Mouse (Mus musculus): ENCODE results near the gene Wdr90. TPM values are rescaled to one million over a fixed set of nuclear protein-coding genes. Genes with fewer than 3 reads are reported as not detected.

The Wdr90 gene
- polyA plus RNA-seq, 1 experiment from 2014 or later = 25.7 TPM

DNA sequence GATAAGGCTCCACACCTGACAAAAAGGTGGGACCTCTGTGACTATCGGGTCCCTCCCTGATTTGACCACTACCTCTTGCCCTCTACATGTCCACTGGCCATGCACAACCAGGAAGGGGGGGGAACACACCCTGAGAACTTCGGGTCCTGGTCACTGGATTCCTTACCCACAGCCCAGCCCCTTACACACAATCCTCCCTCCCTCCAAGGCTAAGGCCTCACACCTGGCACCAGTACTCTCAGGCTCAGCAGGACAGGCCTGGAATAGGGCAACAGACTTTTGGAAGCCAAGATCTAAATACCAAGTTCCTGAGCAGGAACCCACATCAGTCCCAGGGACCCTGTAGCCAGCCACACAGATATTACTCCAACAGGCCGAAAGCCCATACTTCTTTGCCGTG is 22.4 kb downstream of the Wdr90 start:
- Histone ChIP-seq H3K4me3 (ENCODE audit: low read depth, low read length) (no peak overlapping the region), H3K27ac (ENCODE audit: low read depth, low read length) (no peak overlapping the region), H3K36me3 (ENCODE audit: control insufficient read depth, insufficient read depth, low read length) (peaks cover 40% of the 10 kb centered on the region), H3K27me3 (replicated peaks; ENCODE audit: control insufficient read depth, insufficient read depth, low read length) (no peaks in the 10 kb centered on the region), H3K9me3 (ENCODE audit: control insufficient read depth, low read length) (no peaks in the 10 kb centered on the region), H3K4me1 (replicated peaks; ENCODE audit: control insufficient read depth, insufficient read depth, low read length) (peaks cover 44% of the 10 kb centered on the region), H3K4me2 (no peak overlapping the region), H3K9ac (ENCODE audit: low read depth, low read length) (no peak overlapping the region)
- 83% methylated on average over 4 of the region's 4 CpGs for WGBS
- ATAC-seq (replicated peaks; ENCODE audit: low FRiP score) = no peak
- no peak for DNase-seq (ENCODE audit: low spot score)

GRCm38 (mm10) chr17:25837533-25837932 is 23.8 kb downstream of the Wdr90 start:
- 59% methylated on average over 3 of the region's 3 CpGs for WGBS
- no peak for ATAC-seq (replicated peaks; ENCODE audit: low FRiP score)
- no peak overlapping the region; the same call in 1 of the 2 replicates for H3K4me3 ChIP-seq (ENCODE audit: low read depth, low read length)
- no peak overlapping the region for H3K27ac ChIP-seq (ENCODE audit: low read depth, low read length)
- H3K9ac ChIP-seq (ENCODE audit: low read depth, low read length) = peak overlapping the region; percentile 11; the same call in 1 of the 2 replicates
- H3K4me2 ChIP-seq = peak overlapping the region; percentile 77
- no peaks in the 10 kb centered on the region for H3K27me3 ChIP-seq (replicated peaks; ENCODE audit: control insufficient read depth, insufficient read depth, low read length)
- peaks cover 40% of the 10 kb centered on the region for H3K36me3 ChIP-seq (ENCODE audit: control insufficient read depth, insufficient read depth, low read length)
- DNase-seq (ENCODE audit: low spot score) = no peak
- H3K4me1 ChIP-seq (replicated peaks; ENCODE audit: control insufficient read depth, insufficient read depth, low read length) = peaks cover 38% of the 10 kb centered on the region
- no peaks in the 10 kb centered on the region for H3K9me3 ChIP-seq (ENCODE audit: control insufficient read depth, low read length)

- 7% methylated on average over 29 of the region's 29 CpGs for WGBS
- peaks cover 37% of the 10 kb centered on the region for H3K36me3 ChIP-seq (ENCODE audit: control insufficient read depth, insufficient read depth, low read length)
- ATAC-seq (replicated peaks; ENCODE audit: low FRiP score) (no peak), DNase-seq (ENCODE audit: low spot score) (peak; percentile 71)
- peak within 1 kb of the TSS; percentile 8; the same call in 1 of the 2 replicates for H3K27ac ChIP-seq (ENCODE audit: low read depth, low read length)
- H3K4me2 ChIP-seq = peak within 1 kb of the TSS; percentile 77
- H3K4me1 ChIP-seq (replicated peaks; ENCODE audit: control insufficient read depth, insufficient read depth, low read length) = peaks cover 39% of the 10 kb centered on the region
- no peaks in the 10 kb centered on the region for H3K9me3 ChIP-seq (ENCODE audit: control insufficient read depth, low read length)
- peak within 1 kb of the TSS; percentile 40 for H3K4me3 ChIP-seq (ENCODE audit: low read depth, low read length)
- H3K27me3 ChIP-seq (replicated peaks; ENCODE audit: control insufficient read depth, insufficient read depth, low read length) = no peaks in the 10 kb centered on the region
- peak within 1 kb of the TSS; percentile 58 for H3K9ac ChIP-seq (ENCODE audit: low read depth, low read length)
Measured at GRCm38 (mm10) chr17:25837076-25837410, 24.3 kb downstream of the Wdr90 start, which contains the start of gene Rhbdl1. TSS of gene Rhbdl1 (minus strand) at chr17:25837295.

DNA sequence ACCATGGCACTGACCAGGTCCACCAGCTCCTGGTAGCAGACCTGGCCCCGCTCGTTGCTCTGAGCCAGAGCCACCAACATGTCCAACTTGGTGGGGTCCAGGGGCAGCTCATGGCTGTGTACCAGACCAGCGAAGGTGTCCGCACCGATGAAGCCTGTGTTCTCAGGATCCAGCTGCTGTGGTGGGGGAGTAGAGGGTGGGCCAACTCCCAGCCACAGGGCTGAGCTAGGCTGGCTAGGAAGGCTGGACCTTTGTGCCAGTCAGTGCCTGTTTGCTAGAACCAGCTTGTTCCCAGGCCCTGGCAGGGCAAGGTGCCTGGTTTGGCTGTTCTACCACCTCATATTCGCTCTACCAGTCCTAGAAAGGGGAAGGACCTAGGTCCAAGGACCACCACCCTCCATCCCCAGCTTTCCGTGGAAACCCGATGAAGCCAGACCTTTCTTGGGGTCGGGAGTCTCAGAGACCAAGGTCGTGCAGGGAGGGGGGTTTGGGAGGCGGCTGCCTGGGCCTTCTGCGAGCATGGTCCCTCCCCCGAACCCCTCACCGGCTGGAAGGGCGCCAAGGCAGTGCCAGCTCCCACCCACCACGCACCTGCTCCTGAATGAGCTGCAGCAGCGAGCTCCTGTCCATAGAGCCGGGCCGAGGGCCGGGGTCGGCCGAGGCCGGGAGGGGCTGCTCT is 24.8 kb downstream of the Wdr90 start:
- peaks cover 44% of the 10 kb centered on the region for H3K4me1 ChIP-seq (replicated peaks; ENCODE audit: control insufficient read depth, insufficient read depth, low read length)
- H3K27me3 ChIP-seq (replicated peaks; ENCODE audit: control insufficient read depth, insufficient read depth, low read length) = no peaks in the 10 kb centered on the region
- H3K4me3 ChIP-seq (ENCODE audit: low read depth, low read length) = peak overlapping the region; percentile 40
- DNase-seq (ENCODE audit: low spot score) (no peak), ATAC-seq (replicated peaks; ENCODE audit: low FRiP score) (no peak)
- H3K4me2 ChIP-seq = peak overlapping the region; percentile 77
- no peaks in the 10 kb centered on the region for H3K9me3 ChIP-seq (ENCODE audit: control insufficient read depth, low read length)
- H3K36me3 ChIP-seq (ENCODE audit: control insufficient read depth, insufficient read depth, low read length) = peaks cover 36% of the 10 kb centered on the region
- H3K27ac ChIP-seq (ENCODE audit: low read depth, low read length) = peak overlapping the region; percentile 8; the same call in 1 of the 2 replicates
- WGBS = 24% methylated on average over 23 of the region's 23 CpGs
- H3K9ac ChIP-seq (ENCODE audit: low read depth, low read length) = peak overlapping the region; percentile 58

- 93% methylated on average over 16 of the region's 16 CpGs for WGBS
- no peak overlapping the region for H3K27ac ChIP-seq (ENCODE audit: low read depth, low read length)
- no peak overlapping the region; the same call in none of the 2 replicates for H3K4me2 ChIP-seq
- H3K9ac ChIP-seq (ENCODE audit: low read depth, low read length) = no peak overlapping the region
- no peaks in the 10 kb centered on the region for H3K27me3 ChIP-seq (replicated peaks; ENCODE audit: control insufficient read depth, insufficient read depth, low read length)
- peaks cover 51% of the 10 kb centered on the region for H3K4me1 ChIP-seq (replicated peaks; ENCODE audit: control insufficient read depth, insufficient read depth, low read length)
- H3K36me3 ChIP-seq (ENCODE audit: control insufficient read depth, insufficient read depth, low read length) = peaks cover 36% of the 10 kb centered on the region
- DNase-seq (ENCODE audit: low spot score) (no peak), ATAC-seq (replicated peaks; ENCODE audit: low FRiP score) (no peak)
- no peak overlapping the region; the same call in 1 of the 2 replicates for H3K4me3 ChIP-seq (ENCODE audit: low read depth, low read length)
- no peaks in the 10 kb centered on the region for H3K9me3 ChIP-seq (ENCODE audit: control insufficient read depth, low read length)
Measured at GRCm38 (mm10) chr17:25835816-25836215, 25.5 kb downstream of the Wdr90 start.

DNA sequence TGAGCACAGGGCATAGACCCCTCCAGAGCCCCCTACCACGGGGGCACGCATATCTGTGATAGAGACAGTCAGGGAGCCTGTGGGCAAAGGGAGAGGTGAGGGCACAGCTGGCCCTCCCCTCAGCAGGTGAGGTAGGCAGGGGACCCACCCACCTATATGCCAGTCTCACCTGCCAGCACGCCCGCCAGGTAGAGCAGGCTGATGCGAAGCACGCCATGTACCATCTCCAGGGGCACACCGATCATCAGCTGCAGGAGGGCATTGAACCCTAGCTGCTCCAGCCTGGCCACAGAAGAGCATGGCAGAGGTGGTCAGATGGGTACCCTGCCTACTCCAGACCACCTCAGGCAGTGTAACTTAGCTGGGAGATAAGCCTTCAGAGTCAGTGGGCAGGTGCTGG is 26.0 kb downstream of the Wdr90 start:
- Histone ChIP-seq H3K9ac (ENCODE audit: low read depth, low read length) (no peak overlapping the region), H3K4me1 (replicated peaks; ENCODE audit: control insufficient read depth, insufficient read depth, low read length) (peaks cover 54% of the 10 kb centered on the region), H3K27ac (ENCODE audit: low read depth, low read length) (no peak overlapping the region), H3K36me3 (ENCODE audit: control insufficient read depth, insufficient read depth, low read length) (peaks cover 36% of the 10 kb centered on the region), H3K4me2 (peak overlapping the region; percentile 99; the same call in 1 of the 2 replicates), H3K4me3 (ENCODE audit: low read depth, low read length) (no peak overlapping the region), H3K27me3 (replicated peaks; ENCODE audit: control insufficient read depth, insufficient read depth, low read length) (no peaks in the 10 kb centered on the region), H3K9me3 (ENCODE audit: control insufficient read depth, low read length) (no peaks in the 10 kb centered on the region)
- WGBS = 92% methylated on average over 7 of the region's 7 CpGs
- ATAC-seq (replicated peaks; ENCODE audit: low FRiP score) = no peak
- no peak for DNase-seq (ENCODE audit: low spot score)

DNA sequence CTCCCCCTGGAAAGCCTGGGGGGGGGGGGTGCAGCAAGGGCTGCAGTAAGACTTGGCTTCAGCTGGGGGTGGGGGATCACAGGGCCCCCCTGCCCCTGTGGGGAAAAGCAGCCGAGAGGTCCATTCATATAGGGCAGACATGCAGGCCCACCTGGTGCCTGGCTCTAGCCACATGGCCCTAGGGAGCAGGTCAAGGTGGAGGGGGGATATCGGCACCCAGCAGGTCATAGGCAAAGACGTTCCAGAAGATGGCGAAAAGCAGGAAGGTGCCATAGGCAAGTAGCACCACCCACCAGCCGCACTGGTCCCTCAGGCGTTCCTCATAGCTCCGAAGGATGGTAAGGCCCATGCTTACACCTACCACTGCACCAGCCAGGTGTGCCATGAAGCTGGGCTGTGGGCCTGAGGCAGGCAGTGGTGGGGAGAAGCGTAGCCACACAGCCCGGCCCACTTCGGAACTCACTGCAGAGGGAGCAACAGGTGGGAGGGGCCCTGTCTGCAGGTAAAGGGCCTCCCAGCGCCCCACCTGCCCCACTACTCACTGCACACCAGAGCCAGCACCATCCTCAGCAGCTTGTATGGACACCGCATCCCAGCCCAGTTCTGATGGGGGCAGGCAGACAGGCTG is 26.6 kb downstream of the Wdr90 start:
- H3K9ac ChIP-seq (ENCODE audit: low read depth, low read length) = peak overlapping the region; percentile 88
- peak overlapping the region; percentile 85 for H3K4me3 ChIP-seq (ENCODE audit: low read depth, low read length)
- H3K9me3 ChIP-seq (ENCODE audit: control insufficient read depth, low read length) = no peaks in the 10 kb centered on the region
- no peaks in the 10 kb centered on the region for H3K27me3 ChIP-seq (replicated peaks; ENCODE audit: control insufficient read depth, insufficient read depth, low read length)
- no peak for DNase-seq (ENCODE audit: low spot score)
- H3K4me2 ChIP-seq = peak overlapping the region; percentile 99
- peaks cover 60% of the 10 kb centered on the region for H3K4me1 ChIP-seq (replicated peaks; ENCODE audit: control insufficient read depth, insufficient read depth, low read length)
- H3K36me3 ChIP-seq (ENCODE audit: control insufficient read depth, insufficient read depth, low read length) = peaks cover 38% of the 10 kb centered on the region
- WGBS = 91% methylated on average over 12 of the region's 12 CpGs
- ATAC-seq (replicated peaks; ENCODE audit: low FRiP score) = no peak
- H3K27ac ChIP-seq (ENCODE audit: low read depth, low read length) = no peak overlapping the region

GRCm38 (mm10) chr17:25833961-25834594 is 27.2 kb downstream of the Wdr90 start:
- Histone ChIP-seq H3K36me3 (ENCODE audit: control insufficient read depth, insufficient read depth, low read length) (peaks cover 33% of the 10 kb centered on the region), H3K27me3 (replicated peaks; ENCODE audit: control insufficient read depth, insufficient read depth, low read length) (no peaks in the 10 kb centered on the region), H3K9me3 (ENCODE audit: control insufficient read depth, low read length) (no peaks in the 10 kb centered on the region), H3K4me3 (ENCODE audit: low read depth, low read length) (peak overlapping the region; percentile 85), H3K9ac (ENCODE audit: low read depth, low read length) (peak overlapping the region; percentile 88), H3K27ac (ENCODE audit: low read depth, low read length) (peak overlapping the region; percentile 97), H3K4me1 (replicated peaks; ENCODE audit: control insufficient read depth, insufficient read depth, low read length) (peaks cover 61% of the 10 kb centered on the region), H3K4me2 (peak overlapping the region; percentile 99)
- DNase-seq (ENCODE audit: low spot score) (no peak), ATAC-seq (replicated peaks; ENCODE audit: low FRiP score) (no peak)
- WGBS = 42% methylated on average over 6 of the region's 6 CpGs
